12 mouse cellular contexts compared by ENCODE assay signal in the genomic region with DNA sequence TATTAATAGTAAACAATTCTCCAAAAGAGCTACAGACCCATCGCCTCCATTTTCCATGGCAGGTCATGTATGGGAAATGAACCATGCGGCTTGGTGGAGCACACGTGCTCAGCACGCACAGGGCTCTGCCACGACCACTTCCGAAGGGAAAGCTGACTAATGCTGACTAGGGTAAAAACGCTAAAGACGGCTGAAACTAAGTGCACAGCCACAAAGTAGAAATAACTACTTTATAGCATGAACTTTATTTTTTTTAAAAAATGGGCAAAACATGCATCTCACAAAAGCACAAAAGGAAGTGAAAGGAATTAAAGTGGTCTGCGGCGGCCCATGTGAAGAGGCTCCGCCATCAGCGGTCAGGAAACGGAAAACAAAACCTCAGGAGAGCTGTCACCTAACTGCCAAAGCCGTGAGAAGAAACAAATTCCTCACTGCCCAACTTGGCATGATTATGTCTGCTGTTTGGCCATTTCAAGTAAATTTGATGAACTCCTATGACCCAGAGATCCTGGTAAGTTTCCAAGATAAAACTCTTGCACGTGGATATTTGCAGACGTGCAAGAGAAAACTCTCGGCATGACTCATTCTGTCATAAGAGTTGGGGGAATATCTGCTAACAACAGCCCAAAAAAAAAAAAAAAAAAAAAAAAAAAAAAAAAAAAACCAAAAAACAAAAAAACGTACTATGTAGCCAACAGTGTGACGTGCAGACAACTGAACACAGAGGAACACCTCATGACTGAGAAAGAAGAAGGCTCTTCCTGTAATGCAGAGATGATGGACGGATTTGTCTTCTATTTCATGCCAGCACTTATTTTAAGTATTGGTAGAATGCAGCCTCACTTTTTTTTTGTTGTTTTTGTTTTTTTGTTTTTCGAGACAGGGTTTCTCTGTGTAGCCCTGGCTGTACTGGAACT.
DNase-seq lines count a peak whose midpoint lies in the region; ATAC-seq lines count a peak whose summit lies in the region.
"Had no signal": no experiment of that assay in that cellular context is flagged by ENCODE, and none has a peak within 500 bp of the region (broad histone marks: within the 10 kb centered on the region; RNA-seq: fewer than 3 reads in every experiment).

No protein-coding gene starts in this region.

- intact Hi-C loops in heart, postnatal 25 days (cut with DNase I): no loop called here

- H3K36me3 ChIP-seq in macrophage (ENCODE audit: inconsistent target): peaks cover 15% of the 10 kb centered on the region
- no peaks in the 10 kb centered on the region for H3K36me3 ChIP-seq in hindbrain, embryonic 16.5 days (ENCODE audit: control insufficient read depth, insufficient read depth, low read length)

- WGBS in macrophage (ENCODE audit: missing documents): 48% methylated on average over 20 of the region's 21 CpGs
- 95% methylated on average over 21 of the region's 21 CpGs for WGBS in hindbrain, embryonic 16.5 days

- H3K79me2 ChIP-seq in macrophage (ENCODE audit: inconsistent target): peaks cover 90% of the 10 kb centered on the region

- no peak overlapping the region for H3K4me2 ChIP-seq in hindbrain, embryonic 16.5 days (ENCODE audit: low read length)
- H3K4me2 ChIP-seq: hindbrain, embryonic 13.5 days; lung, embryonic 14.5 days had no signal

- H3K9ac ChIP-seq in hindbrain, embryonic 16.5 days (ENCODE audit: low read depth, low read length): no peak overlapping the region
- H3K9ac ChIP-seq: hindbrain, embryonic 13.5 days; lung, embryonic 14.5 days had no signal

- H3K4me1 ChIP-seq in hindbrain, embryonic 16.5 days (ENCODE audit: control insufficient read depth, insufficient read depth, low read depth, low read length): no peaks in the 10 kb centered on the region
- H3K4me1 ChIP-seq: hindbrain, embryonic 13.5 days had no signal

- peak; percentile 89 for DNase-seq in heart, adult 11 months
- no peak for DNase-seq in heart, postnatal 25 days (ENCODE audit: low spot score)
- DNase-seq in 3T3-L1 (ENCODE audit: low read depth, low spot score): peak; percentile 67
- DNase-seq in retina, embryonic 14.5 days (ENCODE audit: low spot score): no peak
- no peak for DNase-seq in MN1 (ENCODE audit: low spot score)
- DNase-seq: gastrocnemius, postnatal 14 days; kidney, postnatal 10 days; lung, embryonic 14.5 days had no signal

- no peaks in the 10 kb centered on the region for H3K27me3 ChIP-seq in hindbrain, embryonic 16.5 days (replicated peaks; ENCODE audit: control insufficient read depth, insufficient read depth, low read length)
- H3K27me3 ChIP-seq: hindbrain, embryonic 13.5 days had no signal

- peaks cover 4% of the 10 kb centered on the region for H3K9me3 ChIP-seq in hindbrain, embryonic 16.5 days (ENCODE audit: control insufficient read depth, low read length)

- H3K27ac ChIP-seq in macrophage: peak overlapping the region; percentile 90
- no peak overlapping the region for H3K27ac ChIP-seq in hindbrain, embryonic 16.5 days (ENCODE audit: low read depth, low read length)
- H3K27ac ChIP-seq: hindbrain, embryonic 13.5 days had no signal

- no peak overlapping the region for H3K4me3 ChIP-seq in macrophage (ENCODE audit: inconsistent target)
- H3K4me3 ChIP-seq in hindbrain, embryonic 16.5 days (ENCODE audit: low read length): no peak overlapping the region
- H3K4me3 ChIP-seq: hindbrain, embryonic 13.5 days had no signal

- ATAC-seq in activated CD4-positive, CD25-positive, alpha-beta regulatory T cell, adult 4 months: peak; percentile 75
- no peak for ATAC-seq in hindbrain, embryonic 16.5 days

Comparison
In these comparisons a context has a peak if more than half of its experiments do, and no peak if none do; other contexts are left out.
1. DNase-seq: peak in heart, adult 11 months (single experiment) and 3T3-L1 (single experiment); none in heart, postnatal 25 days (single experiment), retina, embryonic 14.5 days (single experiment) and MN1 (single experiment).